Mouse (Mus musculus) liver, embryonic 16.5 days (tissue): ENCODE measurements around the gene Sipa1l3. TPM values are rescaled to one million over a fixed set of nuclear protein-coding genes. Genes with fewer than 3 reads are reported as not detected.

Experiments used
- ATAC-seq: fragments of 200-750 bp; cut with Nextera tagmentation; 2 replicates; pipeline ENCODE4 v1.8.0; 2017; ENCODE audit warnings: low read depth, mild to moderate bottlenecking, moderate number of reproducible peaks, moderate library complexity
- H3K27ac ChIP-seq: fragments of 300-500 bp; sonication (generic); 2 replicates; pipeline ENCODE4 v1.5.1; 2014; ENCODE audit warnings: mild to moderate bottlenecking, low read length
- H3K27me3 ChIP-seq: fragments of 300-500 bp; sonication (generic); 2 replicates; pipeline ENCODE4 v1.6.1; 2014; ENCODE audit warnings: low read depth, low read length, mixed read lengths; ENCODE audit not compliant: control insufficient read depth, insufficient read depth
- H3K36me3 ChIP-seq: fragments of 300-500 bp; sonication (generic); 2 replicates; pipeline ENCODE4 v1.6.1; 2014; ENCODE audit warnings: mild to moderate bottlenecking; ENCODE audit not compliant: control insufficient read depth, insufficient read depth
- H3K4me1 ChIP-seq: fragments of 300-500 bp; sonication (generic); 2 replicates; pipeline ENCODE4 v1.6.1; 2014; ENCODE audit warnings: low read depth, low read length, mixed read lengths; ENCODE audit not compliant: control insufficient read depth
- H3K4me2 ChIP-seq: fragments of 300-500 bp; sonication (generic); 2 replicates; pipeline ENCODE4 v1.6.1; 2014; ENCODE audit warnings: low read depth, low read length, mixed read lengths
- H3K4me3 ChIP-seq: fragments of 300-500 bp; sonication (generic); 2 replicates; pipeline ENCODE4 v1.5.1; 2014; ENCODE audit warnings: low read depth, mild to moderate bottlenecking, low read length
- H3K9ac ChIP-seq: fragments of 300-500 bp; sonication (generic); 2 replicates; pipeline ENCODE4 v1.6.1; 2014; ENCODE audit warnings: low read depth, low read length
- H3K9me3 ChIP-seq: fragments of 300-500 bp; sonication (generic); replicated peaks from 2 replicates; pipeline ENCODE4 v1.6.1; 2016; ENCODE audit warnings: low read length; ENCODE audit not compliant: control insufficient read depth
- WGBS: fragments of 180-500 bp; shearing (Covaris S2); extraction: QIAGEN DNeasy Blood & Tissue Kit; methylation state at CpG from one replicate; pipeline ENCODE4 v1.1.7; 2014; ENCODE audit not compliant: insufficient replicate concordance; 5-methylcytosine and 5-hydroxymethylcytosine counted together
- polyA plus RNA-seq: library from polyadenylated mRNA; unstranded; fragments of >200 nt; fragmentation: Nextera tagmentation; extraction: Ambion mirVana; gene quantifications from 2 replicates; pipeline ENCODE4 v1.2.1, GENCODE M21; 2015

Sipa1l3 gene
- polyA plus RNA-seq, 1 experiment from 2014 or later, result 2.4 TPM

DNA sequence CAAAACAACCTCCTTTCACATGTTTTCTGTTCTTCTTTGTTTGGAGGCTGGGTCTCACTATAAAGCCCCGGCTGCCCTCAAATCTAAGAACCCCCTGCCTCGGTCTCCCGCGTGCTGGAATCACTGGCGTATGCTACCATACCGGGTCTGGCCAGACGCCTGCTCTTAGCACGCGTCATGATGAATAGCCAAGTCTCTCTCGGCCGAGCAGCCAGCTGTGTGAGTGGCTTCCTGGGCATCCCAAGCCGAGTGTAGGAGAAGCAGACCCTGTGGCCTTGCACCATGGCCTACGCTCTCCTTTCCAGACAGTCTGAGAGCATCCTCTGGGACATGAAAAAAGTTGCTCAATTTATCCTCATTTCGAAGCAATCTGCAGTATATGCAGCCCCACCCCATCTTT is 80.2 kb downstream of the Sipa1l3 start:
- WGBS, result 82% methylated on average over 14 of the region's 14 CpGs
- no peak for ATAC-seq
- H3K27me3 ChIP-seq, result no peaks in the 10 kb centered on the region
- no peak overlapping the region for H3K4me2 ChIP-seq
- H3K36me3 ChIP-seq, result no peaks in the 10 kb centered on the region
- no peak overlapping the region for H3K27ac ChIP-seq
- H3K4me3 ChIP-seq, result no peak overlapping the region
- no peak overlapping the region for H3K9ac ChIP-seq
- H3K9me3 ChIP-seq, result no peaks in the 10 kb centered on the region
- H3K4me1 ChIP-seq, result no peaks in the 10 kb centered on the region

GRCm38 (mm10) chr7:29437072-29437471 is 81.4 kb downstream of the Sipa1l3 start:
- Histone ChIP-seq H3K4me2 (no peak overlapping the region), H3K36me3 (no peaks in the 10 kb centered on the region), H3K9me3 (no peaks in the 10 kb centered on the region), H3K9ac (no peak overlapping the region), H3K27ac (no peak overlapping the region), H3K27me3 (no peaks in the 10 kb centered on the region), H3K4me3 (no peak overlapping the region), H3K4me1 (no peaks in the 10 kb centered on the region)
- no peak for ATAC-seq
- 65% methylated on average over 10 of the region's 10 CpGs for WGBS

DNA sequence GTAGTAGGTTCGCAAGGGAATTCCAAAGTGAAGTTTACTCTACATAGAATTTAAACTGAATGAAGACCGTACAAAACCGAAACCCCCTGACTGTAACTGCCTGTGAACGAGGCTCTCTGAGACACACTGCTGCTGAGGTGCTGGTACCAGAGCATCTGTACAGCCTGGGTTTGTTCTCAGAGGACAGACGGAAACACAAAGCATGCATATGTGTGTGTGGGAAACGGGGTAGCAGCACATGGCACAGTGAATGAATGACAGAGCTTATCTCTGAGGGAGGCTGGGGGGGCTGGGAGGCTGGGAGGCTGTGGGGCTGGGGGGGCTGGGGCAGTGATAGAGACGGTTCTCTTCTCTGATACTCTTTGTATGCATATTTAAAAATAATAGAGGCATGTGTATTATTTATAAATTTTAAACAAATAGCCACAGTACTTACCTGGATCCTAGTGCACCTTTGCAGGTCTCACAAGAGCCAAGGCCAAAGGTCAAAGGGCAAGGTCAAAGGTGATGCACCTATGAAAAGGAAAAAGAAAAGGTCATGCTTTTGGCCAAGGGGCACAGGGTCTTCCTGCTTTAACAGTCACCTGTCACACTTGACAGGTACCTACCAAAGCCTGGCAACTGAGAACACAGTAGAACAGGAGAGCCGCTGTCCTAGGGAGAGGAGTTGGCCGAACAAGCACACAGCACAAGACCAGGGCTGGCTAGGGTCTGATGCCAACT is 84.0 kb downstream of the Sipa1l3 start:
- Histone ChIP-seq H3K9me3 (no peaks in the 10 kb centered on the region), H3K27ac (no peak overlapping the region), H3K9ac (no peak overlapping the region), H3K4me3 (no peak overlapping the region), H3K27me3 (no peaks in the 10 kb centered on the region), H3K4me1 (peaks cover 5% of the 10 kb centered on the region; the same call in 1 of the 2 replicates), H3K4me2 (no peak overlapping the region), H3K36me3 (no peaks in the 10 kb centered on the region)
- no peak for ATAC-seq
- WGBS, result 66% methylated on average over 9 of the region's 9 CpGs

DNA sequence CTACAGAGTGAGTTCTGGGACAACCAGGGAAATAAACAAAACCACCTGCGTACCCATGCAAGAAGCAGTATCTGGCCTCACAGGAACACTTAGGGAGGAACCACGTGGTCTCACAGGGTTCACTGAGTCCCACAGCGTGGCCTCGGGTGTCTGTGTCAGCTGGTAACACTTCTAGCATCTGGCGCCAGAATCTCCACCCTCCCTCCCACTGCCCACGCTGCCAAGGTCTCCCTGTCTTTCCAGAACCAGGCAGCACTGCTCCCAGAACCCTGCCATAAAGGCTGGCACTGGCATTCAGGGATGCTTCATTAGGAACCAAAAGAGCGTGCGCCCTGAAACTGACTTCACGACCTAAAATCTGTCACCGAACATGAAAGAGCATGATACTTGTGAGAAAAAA is 84.7 kb downstream of the Sipa1l3 start:
- ATAC-seq, result no peak
- H3K4me1 ChIP-seq, result peaks cover 5% of the 10 kb centered on the region; the same call in 1 of the 2 replicates
- H3K9ac ChIP-seq, result no peak overlapping the region
- no peak overlapping the region for H3K4me2 ChIP-seq
- H3K4me3 ChIP-seq, result no peak overlapping the region
- no peaks in the 10 kb centered on the region for H3K27me3 ChIP-seq
- H3K27ac ChIP-seq, result no peak overlapping the region
- H3K36me3 ChIP-seq, result no peaks in the 10 kb centered on the region
- H3K9me3 ChIP-seq, result no peaks in the 10 kb centered on the region
- WGBS, result 72% methylated on average over 10 of the region's 10 CpGs

DNA sequence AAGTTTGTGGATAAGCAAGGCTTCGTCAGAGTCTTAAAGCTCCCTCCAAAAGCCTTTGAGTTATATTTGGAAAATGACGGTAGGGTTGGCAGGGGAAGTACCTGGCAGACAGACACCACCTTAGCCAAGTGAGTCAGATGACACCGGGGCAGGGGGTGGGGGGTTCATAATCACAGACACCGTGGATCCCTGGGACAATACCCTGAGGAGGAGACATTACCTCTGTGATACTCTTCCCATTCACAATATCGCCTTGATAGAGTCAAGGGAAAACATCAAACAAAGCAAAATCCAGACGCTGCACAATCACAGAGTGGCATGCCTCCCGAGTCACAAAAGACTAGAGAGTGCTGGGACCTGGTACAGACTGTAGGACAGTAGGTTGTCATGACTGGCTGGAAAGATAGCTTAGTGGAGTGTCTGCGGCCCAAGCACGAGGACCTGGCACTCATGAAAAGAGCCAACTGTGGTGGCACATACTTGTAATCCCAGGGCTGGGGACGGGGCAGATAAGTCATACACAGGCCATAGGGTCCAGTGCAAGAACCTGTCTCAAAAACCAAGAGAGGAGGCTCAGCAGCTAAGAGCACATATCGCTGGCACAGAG is 85.4 kb downstream of the Sipa1l3 start:
- Histone ChIP-seq H3K27me3 (no peaks in the 10 kb centered on the region), H3K9me3 (no peaks in the 10 kb centered on the region), H3K36me3 (no peaks in the 10 kb centered on the region), H3K9ac (no peak overlapping the region), H3K4me1 (peaks cover 5% of the 10 kb centered on the region; the same call in 1 of the 2 replicates), H3K4me2 (no peak overlapping the region), H3K4me3 (no peak overlapping the region), H3K27ac (no peak overlapping the region)
- ATAC-seq, result no peak
- 68% methylated on average over 11 of the region's 11 CpGs for WGBS

DNA sequence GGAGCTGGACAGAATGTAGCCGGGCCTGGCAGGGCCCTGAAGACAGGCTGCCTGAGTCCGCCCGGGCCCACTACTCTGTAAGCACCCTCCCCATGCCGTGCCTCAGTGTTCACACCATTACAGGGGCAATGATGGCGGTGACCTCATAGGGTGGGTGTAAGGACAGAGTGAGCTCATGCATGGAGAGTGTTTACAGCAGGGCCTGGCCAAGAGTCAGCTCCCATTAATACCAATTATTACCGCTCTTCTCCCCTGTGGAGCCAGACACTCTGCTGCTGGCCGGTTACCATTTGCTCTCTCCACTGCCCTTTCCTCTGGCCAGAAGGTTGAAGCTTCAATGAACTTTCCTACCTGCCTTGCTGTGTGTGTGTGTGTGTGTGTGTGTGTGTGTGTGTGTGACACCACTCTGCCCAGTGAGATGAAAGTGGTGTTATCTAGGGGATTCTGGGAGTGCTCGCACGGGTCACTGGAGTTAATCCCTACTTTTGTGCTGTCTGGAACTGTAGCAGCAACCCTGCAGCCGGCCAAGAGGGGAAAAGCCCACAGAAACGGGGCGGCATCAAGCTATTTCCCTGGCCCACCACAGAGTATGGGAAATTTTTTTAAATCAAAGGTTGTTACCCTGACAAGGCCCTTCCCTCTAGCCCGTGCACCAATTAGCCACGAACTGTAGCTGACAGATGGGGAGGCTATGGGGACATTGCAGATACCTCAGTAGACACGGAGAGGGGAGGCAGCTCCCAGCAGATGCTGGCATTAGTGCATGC is 86.1 kb downstream of the Sipa1l3 start:
- no peak for ATAC-seq
- WGBS, result 69% methylated on average over 15 of the region's 15 CpGs

DNA sequence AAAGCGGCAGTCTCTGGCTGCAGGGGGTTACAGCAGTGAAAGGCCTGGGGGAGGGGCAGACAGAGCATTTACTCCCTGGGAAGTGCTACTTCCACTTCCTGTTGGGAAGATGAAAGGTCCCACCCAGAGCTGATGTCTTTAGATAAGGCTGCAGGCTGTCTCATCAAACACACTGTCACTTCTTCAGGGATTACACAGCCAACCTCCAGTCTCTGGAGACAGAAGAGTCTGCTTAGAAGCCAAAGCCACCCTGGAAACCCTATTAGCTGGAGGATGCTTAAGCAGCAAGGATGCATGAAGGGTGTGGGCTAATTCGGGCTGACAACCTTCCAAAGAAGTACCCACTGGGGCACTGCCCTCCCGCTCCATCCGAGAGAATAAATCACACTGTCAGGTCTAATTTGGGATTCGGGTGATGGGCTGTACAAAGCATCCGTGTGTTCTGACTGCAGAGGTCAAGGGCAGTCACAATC is 87.7 kb downstream of the Sipa1l3 start:
- Histone ChIP-seq H3K4me1 (peaks cover 5% of the 10 kb centered on the region; the same call in 1 of the 2 replicates), H3K27ac (no peak overlapping the region), H3K9ac (no peak overlapping the region), H3K9me3 (no peaks in the 10 kb centered on the region), H3K4me3 (no peak overlapping the region), H3K36me3 (no peaks in the 10 kb centered on the region), H3K27me3 (no peaks in the 10 kb centered on the region), H3K4me2 (no peak overlapping the region)
- no peak for ATAC-seq
- WGBS, result 37% methylated on average over 6 of the region's 6 CpGs

More for the DNA sequence above, 86.1 kb downstream of the Sipa1l3 start:
- no peak overlapping the region for H3K4me3 ChIP-seq
- no peaks in the 10 kb centered on the region for H3K27me3 ChIP-seq
- H3K4me1 ChIP-seq, result peaks cover 5% of the 10 kb centered on the region; the same call in 1 of the 2 replicates
- H3K9me3 ChIP-seq, result no peaks in the 10 kb centered on the region
- H3K36me3 ChIP-seq, result no peaks in the 10 kb centered on the region
- no peak overlapping the region for H3K27ac ChIP-seq
- no peak overlapping the region for H3K4me2 ChIP-seq
- no peak overlapping the region for H3K9ac ChIP-seq

DNA sequence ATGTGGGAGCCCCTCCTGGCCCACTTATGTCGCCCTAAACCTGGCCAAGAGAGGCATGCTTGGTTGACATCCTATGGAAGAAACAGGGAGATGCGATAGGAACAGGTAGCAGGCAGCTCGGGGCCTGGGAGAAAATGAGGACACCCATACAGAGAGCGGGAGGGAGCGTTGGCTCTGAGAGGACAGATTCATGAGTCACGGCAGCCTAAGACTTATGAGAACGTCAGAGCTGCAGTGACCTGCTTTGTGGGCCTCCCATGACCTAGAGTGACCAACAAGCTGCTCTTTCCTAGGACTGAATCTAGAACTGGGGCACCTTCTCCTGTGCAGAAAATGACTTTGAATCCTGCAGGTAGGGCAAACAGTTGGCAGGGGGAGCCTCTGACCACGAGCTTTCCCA is 92.4 kb downstream of the Sipa1l3 start:
- 71% methylated on average over 8 of the region's 8 CpGs for WGBS
- H3K4me1 ChIP-seq, result peaks cover 5% of the 10 kb centered on the region; the same call in 1 of the 2 replicates

More for the DNA sequence above, 92.4 kb downstream of the Sipa1l3 start:
- no peak overlapping the region for H3K4me3 ChIP-seq
- H3K27ac ChIP-seq, result no peak overlapping the region
- H3K4me2 ChIP-seq, result no peak overlapping the region
- H3K36me3 ChIP-seq, result no peaks in the 10 kb centered on the region
- no peaks in the 10 kb centered on the region for H3K9me3 ChIP-seq
- no peaks in the 10 kb centered on the region for H3K27me3 ChIP-seq
- H3K9ac ChIP-seq, result no peak overlapping the region
- no peak for ATAC-seq
